11 mouse cellular contexts compared by ENCODE assay signal in genomic region chr15:84729685-84730084, GRCm38 (mm10). TPM values are rescaled to one million over a fixed set of nuclear protein-coding genes. Genes with fewer than 3 reads are reported as not detected.
A peak's percentile ranks its signal among the peaks of the same experiment; 100 is the strongest.
DNase-seq lines count a peak whose midpoint lies in the region; ATAC-seq and TF ChIP-seq lines count a peak whose summit lies in the region.
"Had no signal": no experiment of that assay in that cellular context is flagged by ENCODE, and none has a peak within 500 bp of the region (broad histone marks: within the 10 kb centered on the region; RNA-seq: fewer than 3 reads in every experiment).

No protein-coding gene starts in this region.

- no peak overlapping the region for H3K9ac ChIP-seq in hindbrain, postnatal 0 days (replicated peaks; ENCODE audit: low read length)
- H3K9ac ChIP-seq in hindbrain, embryonic 13.5 days = no peak overlapping the region

- WGBS in hindbrain, postnatal 0 days = 32% methylated on average over 6 of the region's 6 CpGs
- WGBS in hindbrain, embryonic 13.5 days = 75% methylated on average over 6 of the region's 6 CpGs
- 71% methylated on average over 6 of the region's 6 CpGs for WGBS in lung, adult 2 months

- no peak for TF ChIP-seq CTCF in hindbrain, postnatal 0 days (IDR thresholded peaks at IDR 0.05; ENCODE audit: low read depth)
- TF ChIP-seq CTCF in lung, adult 2 months (IDR thresholded peaks at IDR 0.05; ENCODE audit: insufficient read depth, low read length) = no peak

- no peak overlapping the region for H3K4me2 ChIP-seq in hindbrain, postnatal 0 days (ENCODE audit: low read depth, low read length)
- no peak overlapping the region for H3K4me2 ChIP-seq in hindbrain, embryonic 13.5 days

- no peaks in the 10 kb centered on the region for H3K9me3 ChIP-seq in hindbrain, postnatal 0 days (ENCODE audit: low read length)
- no peaks in the 10 kb centered on the region for H3K9me3 ChIP-seq in hindbrain, embryonic 13.5 days

- H3K27me3 ChIP-seq in hindbrain, postnatal 0 days (ENCODE audit: insufficient read depth, low read length) = no peaks in the 10 kb centered on the region
- no peaks in the 10 kb centered on the region for H3K27me3 ChIP-seq in hindbrain, embryonic 13.5 days

- no peak overlapping the region for H3K4me3 ChIP-seq in hindbrain, postnatal 0 days (ENCODE audit: low read length)
- H3K4me3 ChIP-seq in hindbrain, embryonic 13.5 days = no peak overlapping the region
- H3K4me3 ChIP-seq in lung, adult 2 months (replicated peaks; ENCODE audit: extremely low read depth, low read depth, low read length) = no peak overlapping the region

- peak overlapping the region; percentile 54 for H3K27ac ChIP-seq in hindbrain, postnatal 0 days
- H3K27ac ChIP-seq in hindbrain, embryonic 13.5 days = no peak overlapping the region
- H3K27ac ChIP-seq: macrophage had no signal

- peak; percentile 83 for ATAC-seq in hindbrain, postnatal 0 days
- ATAC-seq in hindbrain, embryonic 13.5 days (ENCODE audit: low FRiP score) = no peak
- ATAC-seq: activated CD4-positive, CD25-positive, alpha-beta regulatory T cell, adult 4 months had no signal

- DNase-seq in hindbrain, postnatal 0 days (ENCODE audit: low spot score) = peak; percentile 80
- peak; percentile 40 for DNase-seq in adrenal gland, adult 8-10 months
- peak; percentile 53 to 63 for DNase-seq in adrenal gland, postnatal 36 days
- peak; percentile 31 for DNase-seq in heart, postnatal 4 days
- no peak for DNase-seq in lung, adult 2 months
- DNase-seq in embryo, embryonic 10.5 days (ENCODE audit: low spot score) = no peak
- DNase-seq: embryo, embryonic 11 days; spleen, adult 18-20 months had no signal

- no peak for TF ChIP-seq POLR2A in lung, adult 2 months (IDR thresholded peaks at IDR 0.05; ENCODE audit: borderline replicate concordance, extremely low read depth, low read depth, low read length)

- peaks cover 13% of the 10 kb centered on the region for H3K4me1 ChIP-seq in hindbrain, postnatal 0 days (ENCODE audit: insufficient read depth, low read length)
- H3K4me1 ChIP-seq in hindbrain, embryonic 13.5 days (replicated peaks) = peaks cover 32% of the 10 kb centered on the region
- H3K4me1 ChIP-seq in lung, adult 2 months (ENCODE audit: control insufficient read depth, insufficient read depth, low read length) = no peaks in the 10 kb centered on the region

- no peaks in the 10 kb centered on the region for H3K36me3 ChIP-seq in hindbrain, postnatal 0 days (ENCODE audit: insufficient read depth, low read length)
- H3K36me3 ChIP-seq in hindbrain, embryonic 13.5 days = no peaks in the 10 kb centered on the region

RNA-seq across cellular contexts. Expression of gene Arhgap8, which starts 9.8 kb away (rescaled TPM):
- 0.26 and 1.0 TPM in 2 replicates for total RNA-seq in hindbrain, postnatal 0 days (2014; rRNA removed)
- 0.72 and 0.80 TPM in 2 replicates for polyA plus RNA-seq in hindbrain, postnatal 0 days (2015; fragmentation: Nextera tagmentation; extraction: Ambion mirVana)
- 1.0 TPM in 2 replicates for polyA plus RNA-seq in hindbrain, embryonic 13.5 days (2015; fragmentation: Nextera tagmentation; extraction: Ambion mirVana)
- 1 to 10 TPM in 3 of 4 experiments, under 1 TPM in 1; 0.64 to 2.6 (median 1.9) TPM for total RNA-seq in adrenal gland, adult 8-10 months (2022)
- 1 to 10 TPM in 1 of 2 experiments, under 1 TPM in 1; 0.56 to 1.1 TPM for total RNA-seq in adrenal gland, postnatal 36 days (2021)
- 1 to 10 TPM; 3.8 to 4.0 TPM for total RNA-seq in heart, postnatal 4 days (2021)
- 20.3 and 22.1 TPM in 2 replicates for polyA plus RNA-seq in lung, adult 2 months (2012; rRNA removed)
- polyA plus RNA-seq: activated CD4-positive, CD25-positive, alpha-beta regulatory T cell, adult 4 months; macrophage had no signal

Comparison
In these comparisons a context has a peak if more than half of its experiments do, and no peak if none do; other contexts are left out.
1. DNase-seq: peak in hindbrain, postnatal 0 days (single experiment), adrenal gland, adult 8-10 months (single experiment), adrenal gland, postnatal 36 days (2 of 2) and heart, postnatal 4 days (single experiment); none in lung, adult 2 months (single experiment) and embryo, embryonic 10.5 days (single experiment).